Mouse (Mus musculus) embryonic facial prominence, embryonic 11.5 days (tissue): Measurements from ENCODE around the gene Olfr1359. TPM values are rescaled to one million over a fixed set of nuclear protein-coding genes. Genes with fewer than 3 reads are reported as not detected.
"Not testable (repeated sequence)": the region's sequence is repeated elsewhere in the genome, so short reads cannot be mapped to it uniquely, and the experiment has no call there.

Source experiments
- ATAC-seq: fragments of 200-750 bp; cut with Nextera tagmentation; replicated peaks from 2 replicates; pipeline ENCODE4 v1.8.0; 2017; ENCODE audit warnings: low read depth; ENCODE audit not compliant: insufficient number of reproducible peaks, low FRiP score, low TSS enrichment
- DNase-seq: peaks from one replicate; pipeline ENCODE4 v3.0.0-alpha.2; 2015; ENCODE audit warnings: low spot score
- H3K27ac ChIP-seq: fragments of 300-500 bp; sonication (generic); replicated peaks from 2 replicates; pipeline ENCODE4 v1.5.1; 2014; ENCODE audit warnings: mild to moderate bottlenecking, low read depth, low read length, control low read depth
- H3K27me3 ChIP-seq: fragments of 300-500 bp; sonication (generic); 2 replicates; pipeline ENCODE4 v1.6.1; 2014; ENCODE audit warnings: mild to moderate bottlenecking, low read length, moderate library complexity, mixed read lengths; ENCODE audit not compliant: control insufficient read depth, insufficient read depth
- H3K36me3 ChIP-seq: fragments of 300-500 bp; sonication (generic); replicated peaks from 2 replicates; pipeline ENCODE4 v1.6.1; 2014; ENCODE audit warnings: low read depth, mild to moderate bottlenecking, low read length, moderate library complexity, mixed read lengths; ENCODE audit not compliant: control insufficient read depth, insufficient read depth
- H3K4me1 ChIP-seq: fragments of 300-500 bp; sonication (generic); 2 replicates; pipeline ENCODE4 v1.6.1; 2014; ENCODE audit warnings: low read length, mixed read lengths; ENCODE audit not compliant: control insufficient read depth, insufficient read depth
- H3K4me2 ChIP-seq: fragments of 300-500 bp; sonication (generic); 2 replicates; pipeline ENCODE4 v1.6.1; 2014; ENCODE audit warnings: low read depth, mild to moderate bottlenecking, control low read depth, low read length, moderate library complexity
- H3K4me3 ChIP-seq: fragments of 300-500 bp; sonication (generic); 2 replicates; pipeline ENCODE4 v1.5.1; 2014; ENCODE audit warnings: low read depth, low read length, control low read depth
- H3K9ac ChIP-seq: fragments of 300-500 bp; sonication (generic); replicated peaks from 2 replicates; pipeline ENCODE4 v1.6.1; 2014; ENCODE audit warnings: mild to moderate bottlenecking, control low read depth, low read length
- H3K9me3 ChIP-seq: fragments of 300-500 bp; sonication (generic); replicated peaks from 2 replicates; pipeline ENCODE4 v1.6.1; 2016; ENCODE audit warnings: mild to moderate bottlenecking, low read length, inconsistent platforms, mixed read lengths; ENCODE audit not compliant: control insufficient read depth
- WGBS: fragments of 180-500 bp; shearing (Covaris S2); extraction: QIAGEN DNeasy Blood & Tissue Kit; methylation state at CpG from one replicate; pipeline ENCODE4 v1.1.7; 2014; 5-methylcytosine and 5-hydroxymethylcytosine counted together
- microRNA-seq: library from miRNA; unstranded; fragments of <30 nt; microRNA quantifications from one replicate; pipeline ENCODE4, GENCODE M21; 2016; ENCODE audit warnings: borderline number of aligned reads
- polyA plus RNA-seq: library from polyadenylated mRNA; unstranded; fragments of >200 nt; fragmentation: Nextera tagmentation; extraction: Ambion mirVana; gene quantifications from 2 replicates; pipeline ENCODE4 v1.2.1, GENCODE M21; 2014

The Olfr1359 gene
- polyA plus RNA-seq, 1 experiment from 2014 or later = not detected

- Histone ChIP-seq H3K4me2 (peak overlapping the region; percentile 64), H3K27me3 (no peaks in the 10 kb centered on the region), H3K27ac (peak overlapping the region; percentile 89), H3K4me1 (no peaks in the 10 kb centered on the region), H3K9ac (peak overlapping the region; percentile 70), H3K36me3 (no peaks in the 10 kb centered on the region), H3K4me3 (peak overlapping the region; percentile 40), H3K9me3 (no peaks in the 10 kb centered on the region)
- peak; percentile 59 for DNase-seq
- ATAC-seq = no peak
- WGBS = 4% methylated on average over 9 of the region's 10 CpGs
These were observed 55.2 kb downstream of the Olfr1359 start for GRCm38 (mm10) chr13:21753051-21753523.

GRCm38 (mm10) chr13:21753524-21754285, 55.8 kb downstream of the Olfr1359 start, which contains the start of the genes Hist1h2ak and Hist1h2bn:
TSS of gene Hist1h2ak (minus strand) at chr13:21753827.
TSS of gene Hist1h2bn (plus strand) at chr13:21754123.
- not testable (repeated sequence) for H3K36me3 ChIP-seq, H3K9me3 ChIP-seq, H3K27me3 ChIP-seq, H3K4me1 ChIP-seq
- Histone ChIP-seq H3K4me2 (peak within 1 kb of the TSS; percentile 64), H3K9ac (peak within 1 kb of the TSS; percentile 70), H3K27ac (peak within 1 kb of the TSS; percentile 89), H3K4me3 (peak within 1 kb of the TSS; percentile 40)
- WGBS = under 1% methylated on average over 33 of the region's 50 CpGs
- DNase-seq (peak; percentile 94), ATAC-seq (peak; percentile 93)

GRCm38 (mm10) chr13:21754294-21755001, 56.5 kb downstream of the Olfr1359 start:
- WGBS = under 1% methylated on average over 10 of the region's 26 CpGs
- not testable (repeated sequence) for H3K4me1 ChIP-seq, H3K9me3 ChIP-seq, ATAC-seq, H3K36me3 ChIP-seq, H3K27me3 ChIP-seq
- Histone ChIP-seq H3K27ac (peak overlapping the region; percentile 81), H3K9ac (peak overlapping the region; percentile 53), H3K4me2 (peak overlapping the region; percentile 37), H3K4me3 (peak overlapping the region; percentile 40)
- DNase-seq = peak; percentile 69

- DNase-seq = no peak
- ATAC-seq = no peak
- Histone ChIP-seq H3K9ac (no peak overlapping the region), H3K9me3 (no peaks in the 10 kb centered on the region), H3K4me1 (no peaks in the 10 kb centered on the region), H3K27ac (no peak overlapping the region), H3K36me3 (no peaks in the 10 kb centered on the region), H3K4me3 (no peak overlapping the region), H3K4me2 (no peak overlapping the region), H3K27me3 (no peaks in the 10 kb centered on the region)
- WGBS = 62% methylated on average over 1 of the region's 1 CpGs
These were observed 57.8 kb downstream of the Olfr1359 start for GRCm38 (mm10) chr13:21755707-21756106.

Small RNA genes lying within 50 kb of the gene (microRNA-seq; reads per million reads assigned to microRNA genes)
- gene Gm44357 (not detected), gene Gm44367 (not detected), gene Gm44454 (not detected)

Other genes starting within 250 kb of the Olfr1359 start
- 17.9 and 19.3 TPM in 2 replicates for gene Zscan26, start 244.4 kb upstream of the Olfr1359 start, polyA plus RNA-seq
- gene Nkapl, start 229.6 kb upstream of the Olfr1359 start, polyA plus RNA-seq = 1.9 and 3.1 TPM in 2 replicates
- 3.8 and 4.2 TPM in 2 replicates for gene Zkscan4, start 219.2 kb upstream of the Olfr1359 start, polyA plus RNA-seq
- gene Gm10065, start 218.7 kb upstream of the Olfr1359 start, polyA plus RNA-seq = not detected in 2 replicates
- 0.35 and 0.41 TPM in 2 replicates for gene AK157302, start 202.9 kb upstream of the Olfr1359 start, polyA plus RNA-seq
- gene Gm11273, start 196.7 kb upstream of the Olfr1359 start, polyA plus RNA-seq = 1.9 and 5.2 TPM in 2 replicates
- 8.7 and 11.9 TPM in 2 replicates for gene Zkscan8, start 167.0 kb upstream of the Olfr1359 start, polyA plus RNA-seq
- gene Olfr1366, start 155.3 kb upstream of the Olfr1359 start, polyA plus RNA-seq = 0.13 and 0.24 TPM in 2 replicates
- gene Olfr1535, start 138.2 kb upstream of the Olfr1359 start, polyA plus RNA-seq = not detected in 2 replicates
- not detected in 2 replicates for gene Olfr1364, start 116.4 kb upstream of the Olfr1359 start, polyA plus RNA-seq
- gene Olfr1362, start 84.1 kb upstream of the Olfr1359 start, polyA plus RNA-seq = not detected in 2 replicates
- not detected in 2 replicates for gene Olfr11, start 55.6 kb upstream of the Olfr1359 start, polyA plus RNA-seq
- gene Olfr1361, start 34.7 kb upstream of the Olfr1359 start, polyA plus RNA-seq = not detected in 2 replicates
- not detected in 2 replicates for gene Olfr1360, start 20.7 kb upstream of the Olfr1359 start, polyA plus RNA-seq
- gene Hist1h2bl, start 18.0 kb downstream of the Olfr1359 start, polyA plus RNA-seq = 4.6 TPM in 2 replicates
- 26.6 and 30.4 TPM in 2 replicates for gene Hist1h2ai, start 18.3 kb downstream of the Olfr1359 start, polyA plus RNA-seq
- 9.7 and 14.7 TPM in 2 replicates for gene Hist1h3h, start 19.5 kb downstream of the Olfr1359 start, polyA plus RNA-seq
- gene Hist1h2bm, start 23.9 kb downstream of the Olfr1359 start, polyA plus RNA-seq = 6.3 and 6.4 TPM in 2 replicates
- 1.4 and 2.7 TPM in 2 replicates for gene Hist1h4j, start 37.0 kb downstream of the Olfr1359 start, polyA plus RNA-seq
- gene Hist1h4k, start 52.4 kb downstream of the Olfr1359 start, polyA plus RNA-seq = 7.7 and 8.5 TPM in 2 replicates
- 10.4 and 12.0 TPM in 2 replicates for gene Hist1h2ak, start 55.7 kb downstream of the Olfr1359 start, polyA plus RNA-seq
- 1.2 and 1.9 TPM in 2 replicates for gene Hist1h2bn, start 56.0 kb downstream of the Olfr1359 start, polyA plus RNA-seq
- gene Hist1h1b, start 82.5 kb downstream of the Olfr1359 start, polyA plus RNA-seq = 20.2 and 23.6 TPM in 2 replicates
- gene Hist1h3i, start 85.3 kb downstream of the Olfr1359 start, polyA plus RNA-seq = 270 and 294 TPM in 2 replicates
- gene Hist1h2an, start 89.1 kb downstream of the Olfr1359 start, polyA plus RNA-seq = 3.7 and 7.3 TPM in 2 replicates
- 3.1 and 3.8 TPM in 2 replicates for gene Hist1h2bp, start 89.3 kb downstream of the Olfr1359 start, polyA plus RNA-seq
- 23.5 and 23.8 TPM in 2 replicates for gene Hist1h2bq, start 112.1 kb downstream of the Olfr1359 start, polyA plus RNA-seq
- gene Hist1h2ao, start 112.4 kb downstream of the Olfr1359 start, polyA plus RNA-seq = 2.8 TPM in 1 of 2 replicates, not detected in the other
- gene Hist1h4m, start 113.6 kb downstream of the Olfr1359 start, polyA plus RNA-seq = not detected in 2 replicates
- 13.9 and 16.6 TPM in 2 replicates for gene Hist1h4n, start 134.1 kb downstream of the Olfr1359 start, polyA plus RNA-seq
- 5,875 and 5,942 TPM in 2 replicates for gene Hist1h2ap, start 135.4 kb downstream of the Olfr1359 start, polyA plus RNA-seq
- 23.1 and 25.1 TPM in 2 replicates for gene Hist1h2br, start 135.6 kb downstream of the Olfr1359 start, polyA plus RNA-seq
- 28.2 and 30.4 TPM in 2 replicates for gene Zfp184, start 247.0 kb downstream of the Olfr1359 start, polyA plus RNA-seq